Mouse (Mus musculus) layer of hippocampus, postnatal 14 days (tissue): ENCODE measurements around the gene Tas2r143. TPM values are rescaled to one million over a fixed set of nuclear protein-coding genes. Genes with fewer than 3 reads are reported as not detected.

Experiments used
- DNase-seq, 2 experiments: peaks; one replicate each; pipeline ENCODE4 v3.0.0; 2021 to 2022; ENCODE audit warnings: low spot score in 2 of 2, mixed read lengths in 1 of 2
- total RNA-seq, 2 experiments: library from RNA; stranded (reverse); gene quantifications; 2 replicates each; pipeline ENCODE4 v1.2.3; 2021

Gene Tas2r143
- total RNA-seq, 2 experiments from 2014 or later = not detected

GRCm38 (mm10) chr6:42395960-42396809 is 3.9 kb upstream of the Tas2r143 start:
- no peak for DNase-seq

- no peak for DNase-seq
These were observed 2.9 kb upstream of the Tas2r143 start for GRCm38 (mm10) chr6:42397041-42397657.

- no peak for DNase-seq
These were observed 1.8 kb upstream of the Tas2r143 start for GRCm38 (mm10) chr6:42398285-42398684.

- no peak for DNase-seq
These were observed 1.0 kb upstream of the Tas2r143 start for GRCm38 (mm10) chr6:42398998-42399397.

GRCm38 (mm10) chr6:42405134-42405533 is 5.1 kb downstream of the Tas2r143 start, which contains the start of gene Tas2r135:
Gene Tas2r135 (plus strand): TSS chr6:42405434.
- no peak for DNase-seq

GRCm38 (mm10) chr6:42419443-42419842 is 19.4 kb downstream of the Tas2r143 start:
- DNase-seq = no peak

GRCm38 (mm10) chr6:42421439-42421838 is 21.4 kb downstream of the Tas2r143 start:
- DNase-seq = no peak

- no peak for DNase-seq
These were observed 24.4 kb downstream of the Tas2r143 start for GRCm38 (mm10) chr6:42424472-42424871.

- DNase-seq = no peak
These were observed 26.3 kb downstream of the Tas2r143 start for GRCm38 (mm10) chr6:42426337-42426736.

GRCm38 (mm10) chr6:42433554-42433953 is 33.5 kb downstream of the Tas2r143 start:
- DNase-seq = no peak

GRCm38 (mm10) chr6:42434446-42434845 is 34.4 kb downstream of the Tas2r143 start, which contains the start of gene Tas2r126:
Gene Tas2r126 (plus strand): TSS chr6:42434535.
- DNase-seq = no peak

- no peak for DNase-seq
These were observed 35.5 kb downstream of the Tas2r143 start for GRCm38 (mm10) chr6:42435490-42435889.

- DNase-seq = no peak
These were observed 41.4 kb downstream of the Tas2r143 start for GRCm38 (mm10) chr6:42441395-42441794.

- no peak for DNase-seq
These were observed 44.5 kb downstream of the Tas2r143 start for GRCm38 (mm10) chr6:42444491-42444890.

- DNase-seq = no peak
These were observed 47.3 kb downstream of the Tas2r143 start for GRCm38 (mm10) chr6:42447381-42447780.

Other genes starting within 250 kb of the Tas2r143 start
- not detected for gene Tas2r144, start 184.9 kb upstream of the Tas2r143 start, total RNA-seq
- 1 to 10 TPM; 8.6 to 8.9 TPM for gene Gstk1, start 154.3 kb upstream of the Tas2r143 start, total RNA-seq
- not detected for gene Tmem139, start 138.3 kb upstream of the Tas2r143 start, total RNA-seq
- 10 to 100 TPM; 19.2 to 20.8 TPM for gene Casp2, start 135.3 kb upstream of the Tas2r143 start, total RNA-seq
- 1 to 10 TPM; 2.7 to 3.7 TPM for gene Clcn1, start 113.6 kb upstream of the Tas2r143 start, total RNA-seq
- gene Fam131b, start 75.6 kb upstream of the Tas2r143 start, total RNA-seq = 10 to 100 TPM; 76.4 to 77.5 TPM
- gene Zyx, start 50.6 kb upstream of the Tas2r143 start, total RNA-seq = 10 to 100 TPM; 59.4 to 60.1 TPM
- gene Epha1, start 27.0 kb upstream of the Tas2r143 start, total RNA-seq = under 1 TPM; 0.57 to 0.71 TPM
- under 1 TPM in 1 of 2 experiments, not detected in 1; 0.36 TPM for gene Tas2r135, start 5.2 kb downstream of the Tas2r143 start, total RNA-seq
- not detected for gene Tas2r126, start 34.3 kb downstream of the Tas2r143 start, total RNA-seq
- gene Olfr458, start 65.0 kb downstream of the Tas2r143 start, total RNA-seq = not detected
- not detected for gene Olfr457, start 76.1 kb downstream of the Tas2r143 start, total RNA-seq
- gene Olfr456, start 87.0 kb downstream of the Tas2r143 start, total RNA-seq = not detected
- gene Olfr455, start 147.3 kb downstream of the Tas2r143 start, total RNA-seq = not detected
- gene Tcaf3, start 197.5 kb downstream of the Tas2r143 start, total RNA-seq = not detected
- 1 to 10 TPM; 1.0 to 1.1 TPM for gene Tcaf2, start 245.0 kb downstream of the Tas2r143 start, total RNA-seq